Mouse (Mus musculus) kidney, embryonic 14.5 days (tissue): Measurements from ENCODE around the gene Dcun1d3. TPM values are rescaled to one million over a fixed set of nuclear protein-coding genes. Genes with fewer than 3 reads are reported as not detected.
A peak's percentile ranks its signal among the peaks of the same experiment; 100 is the strongest.

Experiments used
- ATAC-seq: fragments of 200-750 bp; cut with Nextera tagmentation; 2 replicates; pipeline ENCODE4 v1.8.0; 2017; ENCODE audit warnings: moderate number of reproducible peaks, mild to moderate bottlenecking, moderate TSS enrichment, moderate library complexity; ENCODE audit not compliant: low FRiP score, low TSS enrichment
- H3K27ac ChIP-seq: fragments of 300-500 bp; sonication (generic); 2 replicates; pipeline ENCODE4 v1.5.1; 2014; ENCODE audit warnings: low read depth, mild to moderate bottlenecking, low read length, moderate library complexity, mixed read lengths
- H3K27me3 ChIP-seq: fragments of 300-500 bp; sonication (generic); 2 replicates; pipeline ENCODE4 v1.6.1; 2014; ENCODE audit warnings: mild to moderate bottlenecking, low read length; ENCODE audit not compliant: control insufficient read depth, insufficient read depth
- H3K36me3 ChIP-seq: fragments of 300-500 bp; sonication (generic); 2 replicates; pipeline ENCODE4 v1.6.1; 2014; ENCODE audit warnings: low read length, mixed read lengths; ENCODE audit not compliant: control insufficient read depth, insufficient read depth
- H3K4me1 ChIP-seq: fragments of 300-500 bp; sonication (generic); 2 replicates; pipeline ENCODE4 v1.6.1; 2014; ENCODE audit warnings: low read length, mixed read lengths; ENCODE audit not compliant: control insufficient read depth, insufficient read depth
- H3K4me2 ChIP-seq: fragments of 300-500 bp; sonication (generic); replicated peaks from 2 replicates; pipeline ENCODE4 v1.6.1; 2014; ENCODE audit warnings: low read depth, mild to moderate bottlenecking, low read length
- H3K4me3 ChIP-seq: fragments of 300-500 bp; sonication (generic); 2 replicates; pipeline ENCODE4 v1.5.1; 2014; ENCODE audit warnings: mild to moderate bottlenecking, low read length
- H3K9ac ChIP-seq: fragments of 300-500 bp; sonication (generic); 2 replicates; pipeline ENCODE4 v1.6.1; 2014; ENCODE audit warnings: low read depth, mild to moderate bottlenecking, low read length, moderate library complexity
- H3K9me3 ChIP-seq: fragments of 300-500 bp; sonication (generic); 2 replicates; pipeline ENCODE4 v1.6.1; 2016; ENCODE audit warnings: low read length; ENCODE audit not compliant: control insufficient read depth
- WGBS: fragments of 180-500 bp; shearing (Covaris S2); extraction: QIAGEN DNeasy Blood & Tissue Kit; methylation state at CpG from one replicate; pipeline ENCODE4 v1.1.7; 2014; 5-methylcytosine and 5-hydroxymethylcytosine counted together
- polyA plus RNA-seq: library from polyadenylated mRNA; unstranded; fragments of >200 nt; fragmentation: Nextera tagmentation; extraction: Ambion mirVana; gene quantifications from 2 replicates; pipeline ENCODE4 v1.2.1, GENCODE M21; 2014

Dcun1d3 gene
- polyA plus RNA-seq, 1 experiment from 2014 or later, result 5.6 TPM

- ATAC-seq, result peak; percentile 71; the same call in 1 of the 2 replicates
- Histone ChIP-seq H3K4me2 (no peak overlapping the region), H3K9me3 (no peaks in the 10 kb centered on the region), H3K36me3 (peaks cover 13% of the 10 kb centered on the region), H3K9ac (no peak overlapping the region), H3K4me1 (no peaks in the 10 kb centered on the region), H3K27me3 (no peaks in the 10 kb centered on the region), H3K4me3 (no peak overlapping the region), H3K27ac (peak overlapping the region; percentile 77; the same call in 1 of the 2 replicates)
- 45% methylated on average over 6 of the region's 6 CpGs for WGBS
These were observed 34.6 kb downstream of the Dcun1d3 start for GRCm38 (mm10) chr7:119861335-119862091.

- Histone ChIP-seq H3K4me1 (no peaks in the 10 kb centered on the region), H3K36me3 (peaks cover 13% of the 10 kb centered on the region), H3K27me3 (no peaks in the 10 kb centered on the region), H3K9ac (no peak overlapping the region), H3K27ac (no peak overlapping the region; the same call in 1 of the 2 replicates), H3K4me2 (no peak overlapping the region), H3K4me3 (no peak overlapping the region), H3K9me3 (no peaks in the 10 kb centered on the region)
- no peak for ATAC-seq
These were observed 35.1 kb downstream of the Dcun1d3 start for GRCm38 (mm10) chr7:119860971-119861334.

GRCm38 (mm10) chr7:119860554-119860953, 35.5 kb downstream of the Dcun1d3 start:
- Histone ChIP-seq H3K9me3 (no peaks in the 10 kb centered on the region), H3K9ac (no peak overlapping the region), H3K27ac (no peak overlapping the region), H3K4me1 (no peaks in the 10 kb centered on the region), H3K4me2 (no peak overlapping the region), H3K36me3 (peaks cover 13% of the 10 kb centered on the region), H3K27me3 (no peaks in the 10 kb centered on the region), H3K4me3 (no peak overlapping the region)
- WGBS, result 84% methylated on average over 2 of the region's 2 CpGs
- ATAC-seq, result no peak

GRCm38 (mm10) chr7:119860116-119860515, 36.0 kb downstream of the Dcun1d3 start:
- Histone ChIP-seq H3K36me3 (peaks cover 13% of the 10 kb centered on the region), H3K27me3 (no peaks in the 10 kb centered on the region), H3K4me2 (no peak overlapping the region), H3K4me3 (no peak overlapping the region), H3K27ac (no peak overlapping the region), H3K9ac (no peak overlapping the region), H3K9me3 (no peaks in the 10 kb centered on the region), H3K4me1 (no peaks in the 10 kb centered on the region)
- no peak for ATAC-seq
- 90% methylated on average over 3 of the region's 3 CpGs for WGBS

- H3K36me3 ChIP-seq, result peaks cover 13% of the 10 kb centered on the region
- WGBS, result 80% methylated on average over 6 of the region's 6 CpGs
- no peak overlapping the region for H3K4me3 ChIP-seq
- ATAC-seq, result 0 out of 2 replicates have a peak, but pooled peaks have one; percentile 8
- H3K27ac ChIP-seq, result no peak overlapping the region
- no peaks in the 10 kb centered on the region for H3K27me3 ChIP-seq
- no peak overlapping the region for H3K9ac ChIP-seq
- H3K4me2 ChIP-seq, result no peak overlapping the region
- H3K4me1 ChIP-seq, result no peaks in the 10 kb centered on the region
- no peaks in the 10 kb centered on the region for H3K9me3 ChIP-seq
These were observed 36.6 kb downstream of the Dcun1d3 start for GRCm38 (mm10) chr7:119859476-119859875.

GRCm38 (mm10) chr7:119855031-119855430, 41.1 kb downstream of the Dcun1d3 start:
- Histone ChIP-seq H3K9me3 (no peaks in the 10 kb centered on the region), H3K27me3 (no peaks in the 10 kb centered on the region), H3K36me3 (peaks cover 25% of the 10 kb centered on the region), H3K4me2 (no peak overlapping the region), H3K27ac (no peak overlapping the region), H3K4me1 (no peaks in the 10 kb centered on the region), H3K4me3 (no peak overlapping the region), H3K9ac (no peak overlapping the region)
- no peak for ATAC-seq

GRCm38 (mm10) chr7:119854362-119854761, 41.7 kb downstream of the Dcun1d3 start:
- WGBS, result 96% methylated on average over 2 of the region's 2 CpGs
- peaks cover 23% of the 10 kb centered on the region for H3K36me3 ChIP-seq
- no peak overlapping the region for H3K9ac ChIP-seq
- no peak for ATAC-seq
- H3K9me3 ChIP-seq, result no peaks in the 10 kb centered on the region
- H3K27ac ChIP-seq, result no peak overlapping the region
- no peak overlapping the region for H3K4me2 ChIP-seq
- H3K4me3 ChIP-seq, result no peak overlapping the region
- no peaks in the 10 kb centered on the region for H3K4me1 ChIP-seq
- H3K27me3 ChIP-seq, result no peaks in the 10 kb centered on the region

- no peaks in the 10 kb centered on the region for H3K9me3 ChIP-seq
- no peak overlapping the region for H3K27ac ChIP-seq
- H3K4me1 ChIP-seq, result no peaks in the 10 kb centered on the region
- H3K27me3 ChIP-seq, result no peaks in the 10 kb centered on the region
- H3K36me3 ChIP-seq, result peaks cover 19% of the 10 kb centered on the region
- H3K4me2 ChIP-seq, result no peak overlapping the region
- ATAC-seq, result no peak
- H3K9ac ChIP-seq, result no peak overlapping the region
- H3K4me3 ChIP-seq, result no peak overlapping the region
- WGBS, result 94% methylated on average over 1 of the region's 1 CpGs
These were observed 42.9 kb downstream of the Dcun1d3 start for GRCm38 (mm10) chr7:119853186-119853585.

GRCm38 (mm10) chr7:119852494-119852893, 43.6 kb downstream of the Dcun1d3 start:
- H3K36me3 ChIP-seq, result peaks cover 13% of the 10 kb centered on the region
- no peak overlapping the region for H3K4me2 ChIP-seq
- no peaks in the 10 kb centered on the region for H3K4me1 ChIP-seq
- no peaks in the 10 kb centered on the region for H3K9me3 ChIP-seq
- no peak for ATAC-seq
- no peak overlapping the region for H3K9ac ChIP-seq
- no peaks in the 10 kb centered on the region for H3K27me3 ChIP-seq
- H3K4me3 ChIP-seq, result no peak overlapping the region
- no peak overlapping the region for H3K27ac ChIP-seq
